Mouse (Mus musculus) stomach, postnatal 0 days (tissue): ENCODE results near the gene Mad1l1.

ENCODE experiments used
- CTCF ChIP-seq: IDR thresholded peaks from 2 replicates; pipeline ENCODE4 v1.5.1; 2016; ENCODE audit warnings: antibody characterized with exemption, low read depth, mild to moderate bottlenecking, moderate library complexity
- EP300 ChIP-seq: optimal IDR thresholded peaks from 2 replicates; pipeline ENCODE3; 2016; ENCODE audit warnings: antibody characterized with exemption

DNA sequence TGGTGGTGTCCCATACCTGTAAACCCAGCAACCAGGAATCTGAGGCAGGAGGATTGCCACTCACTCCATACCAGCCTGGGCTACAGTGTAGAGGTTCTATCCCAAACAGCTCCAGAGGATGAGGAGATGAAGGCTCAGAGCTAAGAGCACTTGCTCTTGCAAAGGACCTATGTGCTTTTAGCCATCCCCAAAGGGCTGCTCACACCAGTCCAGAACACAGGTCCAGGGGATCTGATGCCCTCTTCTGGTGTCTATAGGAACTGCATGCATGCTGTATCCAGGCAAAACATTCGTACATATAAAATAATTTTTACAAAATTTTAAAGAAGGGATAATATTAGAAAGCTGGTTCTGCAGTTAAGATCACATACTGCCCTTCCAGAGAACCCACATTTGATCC lies 15.3 kb upstream of the Mad1l1 start:
- TF ChIP-seq EP300 (no peak), CTCF (peak; percentile 83)
